Mouse (Mus musculus) B cell, adult 2 months (primary cell): ENCODE data around the gene Rtl5.

Experiments used
- DNase-seq, 2 experiments: peaks; one replicate each; pipeline ENCODE4 v3.0.0; 2022

Gene Rtl5

GRCm38 (mm10) chrX:102065213-102065775, 5.8 kb downstream of the Rtl5 start:
- DNase-seq = peak in 1 of 2 experiments; percentile 23

DNA sequence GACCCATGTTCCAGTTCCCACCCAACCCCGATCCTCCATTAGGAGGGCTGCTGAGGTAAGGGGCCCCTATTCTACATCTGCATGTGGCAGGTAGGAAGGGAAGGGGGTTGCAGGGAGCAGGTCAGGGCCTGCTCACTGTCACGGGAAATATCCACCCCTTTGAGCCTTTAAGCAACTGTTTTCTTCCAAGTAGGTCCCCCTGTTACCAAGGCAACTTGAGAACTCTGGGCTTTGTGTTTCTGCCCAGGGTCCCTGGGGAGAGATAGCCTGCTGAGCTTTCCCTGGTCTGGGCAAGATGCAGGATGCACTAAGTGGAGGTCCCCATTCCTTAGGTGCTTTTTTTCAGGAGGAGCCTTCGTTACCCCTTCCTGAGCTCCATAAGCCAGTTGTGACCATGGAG, 7.0 kb downstream of the Rtl5 start:
- no peak for DNase-seq

DNA sequence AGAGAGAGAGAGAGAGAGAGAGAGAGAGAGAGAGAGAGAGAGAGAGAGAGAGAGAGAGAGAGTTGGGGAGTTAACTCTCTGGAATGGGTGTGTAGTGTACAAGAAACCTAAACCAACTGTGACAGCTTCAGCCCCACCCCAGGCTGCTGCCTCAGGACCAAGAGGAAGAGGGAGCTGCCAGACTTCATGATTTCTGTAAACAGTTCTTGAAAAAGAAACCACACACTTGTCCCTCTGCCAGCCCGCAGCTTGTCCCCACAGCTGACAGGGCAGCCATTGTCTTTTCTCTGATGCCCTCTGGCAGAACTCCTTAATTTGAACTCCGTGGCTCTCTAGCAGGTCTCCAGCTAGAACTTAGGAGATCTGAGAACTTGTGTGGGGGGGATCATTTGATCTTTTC, 10.2 kb downstream of the Rtl5 start:
- DNase-seq = no peak

DNA sequence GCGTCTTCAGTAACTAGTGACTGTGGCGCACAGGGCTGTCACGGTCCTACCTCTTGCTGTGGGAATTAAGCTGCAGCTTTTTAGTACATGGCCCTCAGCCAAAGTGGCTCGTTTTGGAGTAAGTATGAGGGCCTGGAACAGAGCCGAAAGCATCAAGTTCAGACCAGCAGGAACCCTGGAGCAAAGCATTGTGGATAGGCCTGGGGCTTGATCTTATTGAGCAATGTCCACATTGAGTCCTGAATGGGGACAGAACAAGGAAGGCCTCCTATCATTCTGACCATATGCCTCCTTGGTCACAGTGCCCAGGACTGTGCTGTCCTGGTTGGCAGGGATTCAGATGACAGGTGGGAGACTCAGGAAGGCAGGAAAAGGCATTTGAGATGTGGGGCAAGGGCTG, 10.9 kb downstream of the Rtl5 start:
- DNase-seq = no peak

DNA sequence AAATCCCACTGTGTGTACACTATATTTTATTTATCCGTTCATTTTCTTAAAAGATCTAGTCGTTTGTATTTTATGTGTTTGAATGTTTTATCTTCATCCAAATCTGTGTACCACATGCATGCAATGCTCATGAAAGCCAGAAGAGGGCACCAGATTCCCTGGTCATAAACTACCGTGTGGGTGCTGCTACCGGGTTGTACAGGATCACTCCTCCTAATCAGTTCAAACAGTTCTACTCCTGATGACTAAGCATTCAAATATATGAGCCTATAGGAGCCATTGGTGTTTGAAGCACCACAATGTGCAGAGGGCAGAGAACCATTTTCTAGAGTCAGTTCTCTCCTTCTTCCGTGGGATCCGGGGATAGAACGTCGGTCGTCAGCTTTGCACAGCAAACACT, 11.7 kb downstream of the Rtl5 start:
- DNase-seq = peak; percentile 40 to 63

DNA sequence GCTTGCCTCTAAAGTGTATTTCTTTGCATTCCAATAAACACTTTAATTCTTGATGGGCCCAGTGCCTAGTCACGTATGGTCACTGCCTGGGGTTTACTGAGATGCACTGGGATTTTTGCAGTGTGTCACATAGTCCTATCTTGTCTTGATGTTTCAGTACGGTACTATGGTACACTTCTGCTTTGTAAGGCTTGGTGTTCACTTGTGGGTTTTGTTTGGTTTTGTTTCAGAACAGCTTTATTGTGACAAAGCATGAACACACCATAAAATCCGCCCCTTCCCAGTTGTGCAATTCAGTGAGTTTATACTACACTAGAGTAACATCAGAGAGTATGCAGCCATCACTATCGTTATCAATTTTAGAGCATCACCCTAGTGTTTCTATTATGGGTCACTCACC, 17.1 kb downstream of the Rtl5 start:
- DNase-seq = no peak

- DNase-seq = no peak
Observed at GRCm38 (mm10) chrX:102053371-102053770, 17.7 kb downstream of the Rtl5 start.

DNA sequence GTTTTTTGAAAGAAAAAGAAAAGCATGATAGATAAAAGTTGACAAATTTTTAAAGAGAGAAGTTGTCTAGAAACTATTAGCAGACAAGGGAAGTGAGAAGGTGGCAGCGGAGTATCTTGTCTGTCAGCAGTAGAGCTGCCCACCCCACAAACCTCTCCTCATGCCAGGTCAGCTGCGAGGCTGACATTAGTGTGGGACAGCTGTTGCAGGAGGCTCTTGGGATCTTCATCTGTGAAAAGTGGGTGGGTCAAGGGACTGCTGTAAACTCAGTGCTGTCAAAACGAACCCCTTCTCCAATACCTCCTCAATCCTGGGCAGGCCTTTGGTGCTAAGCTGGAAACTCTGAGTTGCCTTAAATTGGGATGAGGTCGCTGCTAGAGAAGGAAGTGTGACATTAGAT, 19.9 kb downstream of the Rtl5 start:
- DNase-seq = no peak

DNA sequence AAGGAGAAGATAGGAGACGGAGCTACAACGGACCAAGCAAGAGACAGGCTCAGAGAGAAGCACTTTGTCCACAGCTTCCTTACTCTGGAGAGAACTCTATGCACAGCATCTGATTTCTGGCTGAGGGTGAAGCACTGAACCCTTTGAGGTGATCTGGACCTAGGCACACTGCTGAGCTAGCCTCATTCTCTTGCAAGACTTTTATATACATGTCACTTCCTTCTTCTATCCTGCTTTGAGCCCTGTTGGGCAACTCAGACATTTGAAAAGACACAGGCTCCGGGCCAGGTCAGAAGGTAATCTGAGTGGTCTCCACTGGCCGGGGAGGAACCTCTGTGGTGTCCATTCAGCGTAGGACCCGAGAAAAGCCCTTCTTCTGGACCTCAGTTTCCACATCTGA, 20.6 kb downstream of the Rtl5 start:
- no peak for DNase-seq

- DNase-seq = no peak
Observed at GRCm38 (mm10) chrX:102042386-102042785, 28.7 kb downstream of the Rtl5 start.

GRCm38 (mm10) chrX:102041562-102041961, 29.5 kb downstream of the Rtl5 start:
- no peak for DNase-seq

DNA sequence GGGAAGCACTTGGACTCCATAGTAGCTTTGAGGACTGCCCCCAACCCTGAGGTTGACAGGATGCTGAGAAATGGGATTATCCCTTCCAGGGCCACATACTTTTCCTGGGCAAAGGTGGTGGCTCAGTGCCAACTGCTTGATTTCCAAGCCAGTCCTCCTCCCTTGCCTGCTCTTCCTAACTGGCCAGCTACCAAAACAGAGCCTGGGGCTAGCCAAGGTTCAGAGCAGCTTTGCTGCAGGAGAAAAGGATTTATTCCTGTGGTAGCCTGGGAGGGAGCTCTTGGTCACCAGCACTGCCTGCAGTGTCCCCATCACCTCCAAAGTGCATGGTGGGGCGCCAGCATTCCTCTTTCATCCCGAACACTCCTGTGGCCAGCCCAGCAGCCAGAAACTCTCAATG, 33.6 kb downstream of the Rtl5 start:
- DNase-seq = no peak

DNA sequence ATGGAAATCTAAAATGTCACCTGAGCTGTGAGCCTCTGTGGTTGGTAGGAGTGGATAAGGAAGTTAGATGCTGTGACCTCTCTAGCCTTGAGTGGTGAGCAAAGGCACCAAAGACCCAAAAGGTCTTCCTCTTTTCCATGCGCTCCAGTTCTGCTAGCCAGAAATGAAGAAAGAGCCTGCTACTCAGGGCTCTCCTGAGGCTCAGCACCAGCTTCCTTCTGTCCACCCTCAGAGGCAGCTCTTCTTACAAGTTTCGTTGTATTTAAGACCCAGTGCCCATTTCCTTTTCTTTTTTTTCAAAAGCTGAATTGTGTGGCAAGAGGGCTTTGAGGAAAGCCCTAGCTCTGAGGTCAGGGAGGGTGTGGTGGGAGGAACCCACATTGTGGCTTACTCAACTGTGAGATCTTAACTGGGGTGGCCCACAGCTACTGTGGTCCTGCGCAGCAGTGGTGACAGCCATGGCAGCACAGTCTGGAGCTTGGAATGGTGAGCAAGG, 34.2 kb downstream of the Rtl5 start:
- DNase-seq = no peak

DNA sequence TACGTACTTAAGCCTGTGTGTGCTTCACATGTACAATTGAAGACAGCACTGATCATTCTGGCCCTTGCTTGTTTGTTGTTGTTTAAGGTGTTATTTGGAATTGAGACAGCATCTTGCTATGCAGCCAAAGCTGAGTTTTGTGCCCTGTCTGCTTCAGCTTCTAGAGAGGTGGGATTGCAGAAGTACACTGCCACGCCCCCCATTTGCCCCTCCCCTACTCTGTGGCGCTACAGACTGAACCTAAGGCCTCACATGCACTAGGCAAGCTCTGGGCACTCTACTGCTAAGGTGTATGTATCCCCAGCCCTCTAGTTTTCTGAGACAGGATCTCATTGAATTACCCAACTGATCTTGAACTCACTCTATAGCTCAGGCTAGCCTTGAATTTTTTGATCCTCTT, 35.4 kb downstream of the Rtl5 start:
- DNase-seq = peak in 1 of 2 experiments; percentile 3

GRCm38 (mm10) chrX:102033566-102033965, 37.5 kb downstream of the Rtl5 start:
- no peak for DNase-seq

GRCm38 (mm10) chrX:102032431-102032830, 38.7 kb downstream of the Rtl5 start:
- no peak for DNase-seq

DNA sequence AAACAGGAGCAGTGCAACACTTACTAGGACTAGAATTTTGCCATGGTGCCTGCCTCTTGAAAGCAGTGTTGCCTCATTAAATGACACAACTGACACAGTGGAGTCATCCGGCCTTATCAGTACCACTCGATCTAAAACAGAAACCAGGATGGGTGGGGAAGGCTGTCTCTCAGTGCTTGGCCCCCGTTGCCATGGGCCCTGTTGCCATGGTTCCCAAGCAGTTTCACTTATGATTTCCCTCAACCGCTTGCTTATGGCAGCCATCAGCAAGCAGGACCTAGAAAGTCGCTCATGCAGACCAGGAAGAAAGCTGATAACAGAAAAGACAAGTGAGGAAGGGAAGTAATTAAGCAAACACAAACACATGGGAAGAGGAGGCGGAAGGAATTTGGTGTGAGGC, 39.3 kb downstream of the Rtl5 start:
- DNase-seq = peak; percentile 28 to 50

DNA sequence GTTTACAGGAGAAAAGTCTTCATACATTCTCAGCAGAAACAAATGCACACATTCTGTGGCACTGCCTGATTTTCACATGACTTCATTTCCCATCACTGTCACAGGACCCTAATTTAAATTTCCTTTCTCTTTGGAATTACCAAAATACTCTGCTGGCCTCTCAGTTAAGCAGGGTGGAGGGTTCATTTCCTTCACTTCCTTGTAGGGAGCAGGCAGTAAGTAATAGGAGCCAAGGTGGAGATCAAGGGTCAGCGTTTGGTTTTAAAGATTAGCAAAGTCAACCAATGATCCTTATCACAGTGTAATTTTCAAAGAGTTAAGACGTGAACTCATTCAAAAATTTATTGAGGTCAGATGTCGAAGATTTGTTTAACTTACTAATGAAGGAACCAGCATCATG, 46.1 kb downstream of the Rtl5 start:
- DNase-seq = no peak

DNA sequence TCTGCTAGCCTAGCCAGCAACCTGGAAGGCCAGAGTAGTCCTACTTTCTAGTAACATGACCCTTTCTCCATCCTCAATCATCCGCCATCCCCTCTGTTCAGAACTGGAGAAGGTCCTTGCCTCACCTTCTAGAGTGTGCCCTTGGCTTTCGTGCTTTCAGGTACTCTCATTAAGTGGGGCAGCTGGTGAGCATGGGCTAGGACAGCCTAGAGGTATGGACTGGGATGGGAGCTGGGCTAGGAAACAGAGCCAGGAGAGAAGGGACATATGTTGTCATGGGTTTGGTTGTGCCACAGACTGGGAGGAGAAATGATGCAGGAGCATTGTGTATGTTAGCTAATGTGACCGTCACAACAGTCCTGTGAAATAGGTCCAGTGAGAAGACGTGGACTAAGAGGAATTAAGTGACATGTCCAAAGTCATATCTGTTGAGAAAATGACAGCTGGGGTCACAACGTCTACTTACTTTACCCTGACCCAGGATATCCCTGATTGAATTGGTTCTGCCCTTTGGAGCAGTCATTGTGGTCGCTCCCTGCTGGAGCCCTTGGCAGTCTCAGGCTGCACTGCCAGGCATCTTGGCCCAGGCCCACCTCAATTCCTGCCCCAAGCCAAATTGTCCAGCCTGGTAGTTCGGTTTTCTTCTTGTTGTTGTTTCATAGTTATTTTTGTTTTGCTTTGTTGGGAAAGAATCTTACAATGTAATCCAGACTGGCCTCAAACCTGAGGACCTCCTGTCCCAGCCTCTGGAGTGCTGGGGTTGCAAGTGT, 51.4 kb downstream of the Rtl5 start:
- DNase-seq = no peak

DNA sequence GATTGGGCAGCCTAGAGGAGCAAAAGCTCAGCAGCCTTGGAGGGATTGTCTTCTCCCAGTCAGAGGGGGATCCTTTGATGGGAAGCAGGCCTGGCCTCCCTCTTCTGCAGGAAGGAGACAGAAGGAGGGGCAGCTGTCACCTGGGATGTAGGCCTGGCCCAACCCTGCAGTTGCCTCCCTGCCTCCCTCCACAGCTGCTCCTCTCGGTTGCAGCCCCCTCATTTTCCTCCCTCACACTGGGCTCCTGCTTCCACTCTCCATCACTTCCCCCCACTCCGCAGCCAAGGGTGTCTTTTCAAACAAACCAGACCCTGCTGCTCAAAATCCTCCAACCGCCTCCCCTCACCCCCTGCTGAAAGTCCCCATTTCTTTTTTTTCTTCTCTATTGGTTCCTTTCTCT, 52.2 kb downstream of the Rtl5 start:
- no peak for DNase-seq

DNA sequence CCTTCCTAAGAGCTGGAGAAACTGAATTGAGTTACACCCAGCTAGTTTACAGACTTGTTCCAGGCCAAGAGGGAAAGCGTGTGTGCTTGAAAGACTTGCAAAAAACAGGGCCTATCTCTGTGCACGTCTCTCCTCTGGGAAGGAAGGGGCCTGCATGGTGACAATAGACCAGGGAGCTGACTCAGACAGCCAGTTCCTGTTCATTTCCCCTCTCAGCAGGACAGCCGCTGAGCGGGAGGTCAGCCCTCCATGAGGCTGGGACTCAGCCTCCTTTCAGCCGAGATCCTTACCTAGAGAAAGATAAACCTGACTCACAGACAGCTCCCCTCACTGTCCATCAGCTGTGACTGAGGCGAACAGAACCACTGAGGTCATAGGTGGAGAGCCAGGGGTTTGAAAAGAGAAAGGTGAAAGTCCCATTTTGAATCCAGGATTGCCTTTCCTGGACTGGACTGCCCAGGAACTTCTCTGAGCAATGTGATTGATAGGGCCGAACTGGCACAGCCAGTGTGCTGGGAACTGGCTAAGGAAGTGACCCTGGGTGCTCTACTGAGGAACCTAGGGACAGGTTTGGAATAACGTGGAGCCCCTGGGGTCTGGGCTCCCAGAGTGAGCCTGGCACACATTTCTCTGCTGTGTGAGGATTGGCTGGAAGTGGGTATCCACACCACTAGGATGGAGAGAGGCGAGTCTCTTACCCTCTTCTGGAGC, 53.7 kb downstream of the Rtl5 start:
- no peak for DNase-seq
